Mouse (Mus musculus) pancreas, adult 10 weeks (tissue): ENCODE results near the gene Mief1. TPM values are rescaled to one million over a fixed set of nuclear protein-coding genes. Genes with fewer than 3 reads are reported as not detected.

Source experiments
- polyA plus RNA-seq: library from polyadenylated mRNA; stranded (reverse); fragments of 350-450 nt; fragmentation: Illumina TruSeq; extraction: RNeasy Lipid Tissue Mini Kit (QIAGEN cat#74804); gene quantifications from one replicate; pipeline ENCODE4 v1.2.3, GENCODE M21; 2015; ENCODE audit warnings: low read depth, low replicate concordance; ENCODE audit not compliant: insufficient read depth

Mief1 gene
- polyA plus RNA-seq, result 4.0 TPM

GRCm38 (mm10) chr15:80233733-80234509 is at the start of gene Mief1:
TSS of gene Mief1 (plus strand) at chr15:80234018.

GRCm38 (mm10) chr15:80235535-80235934 is 1.7 kb downstream of the Mief1 start, which contains the start of gene AC140267.1:
TSS of gene AC140267.1 (plus strand) at chr15:80235835.

GRCm38 (mm10) chr15:80254847-80255645 is 21.2 kb downstream of the Mief1 start, which contains the start of gene Atf4:
TSS of gene Atf4 (plus strand) at chr15:80255184.

GRCm38 (mm10) chr15:80263610-80264575 is 30.1 kb downstream of the Mief1 start, which contains the start of gene Rps19bp1:
TSS of gene Rps19bp1 (minus strand) at chr15:80264315.

GRCm38 (mm10) chr15:80286851-80287415 is 53.1 kb downstream of the Mief1 start, which contains the start of gene Cacna1i:
TSS of gene Cacna1i (plus strand) at chr15:80287238.

Other genes with a start within 250 kb of the Mief1 start
- gene Pdgfb, start 219.0 kb upstream of the Mief1 start, polyA plus RNA-seq, result 17.0 TPM
- 4.1 TPM for gene Syngr1, start 142.7 kb upstream of the Mief1 start, polyA plus RNA-seq
- 312 TPM for gene Rpl3, start 142.2 kb upstream of the Mief1 start, polyA plus RNA-seq
- gene Tab1, start 100.9 kb upstream of the Mief1 start, polyA plus RNA-seq, result 5.2 TPM
- 2.8 TPM for gene Mgat3, start 60.3 kb upstream of the Mief1 start, polyA plus RNA-seq
- gene AC140267.1, start 1.8 kb downstream of the Mief1 start, polyA plus RNA-seq, result not detected
- 91.7 TPM for gene Atf4, start 21.2 kb downstream of the Mief1 start, polyA plus RNA-seq
- 9.9 TPM for gene Rps19bp1, start 30.3 kb downstream of the Mief1 start, polyA plus RNA-seq
- 0.18 TPM for gene Cacna1i, start 53.2 kb downstream of the Mief1 start, polyA plus RNA-seq